Mouse (Mus musculus) CH12.LX (cell line): ENCODE measurements around the gene Ppox.

ENCODE experiments used
- EP300 ChIP-seq: IDR thresholded peaks from 2 replicates; pipeline ENCODE4 v1.6.1; 2011; ENCODE audit warnings: low read length, improper control_type of control experiment
- POLR2A ChIP-seq: IDR thresholded peaks from 2 replicates; pipeline ENCODE4 v1.6.1; 2011; ENCODE audit warnings: low read depth, mild to moderate bottlenecking, improper control_type of control experiment, low read length
- RCOR1 ChIP-seq: conservative IDR thresholded peaks from 2 replicates; pipeline ENCODE4 v1.6.1; 2012; ENCODE audit warnings: low read depth, mild to moderate bottlenecking, inconsistent platforms, low read length, improper control_type of control experiment

DNA sequence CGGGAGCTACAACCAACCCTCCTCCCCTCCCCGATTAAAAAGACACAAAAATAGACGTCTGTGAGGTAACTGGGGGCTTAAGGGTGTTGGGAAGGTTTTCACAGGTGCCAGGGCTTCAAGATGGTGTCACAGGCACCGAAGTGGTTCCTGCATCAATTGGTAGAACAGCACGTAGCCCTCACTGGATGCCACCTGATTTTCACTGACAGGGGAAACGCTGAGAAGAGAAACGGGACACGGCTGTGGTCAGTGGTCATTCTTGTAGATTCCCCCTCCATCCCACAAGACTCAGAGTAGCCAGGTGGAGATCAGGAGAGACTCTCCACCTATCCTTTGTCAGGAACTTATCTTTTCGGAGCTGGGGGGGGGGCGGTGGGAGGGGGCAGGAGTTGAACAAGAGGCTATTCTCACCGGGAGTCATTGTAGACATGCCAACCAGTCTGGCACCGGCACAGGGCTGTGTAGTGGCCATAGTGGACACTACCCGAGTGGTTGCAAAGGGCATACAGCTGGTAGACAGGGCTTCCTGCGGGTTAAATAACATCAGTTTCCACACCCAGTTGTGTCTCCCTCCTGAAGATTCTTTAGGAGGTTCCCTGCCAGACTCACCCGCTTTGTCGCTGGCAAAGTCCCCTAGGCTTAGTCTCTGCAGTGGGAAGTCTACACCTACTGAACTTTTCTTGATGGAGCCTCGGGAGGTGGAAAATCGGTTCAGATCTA lies 1.3 kb upstream of the Ppox start:
- TF ChIP-seq EP300 (no peak), POLR2A (no peak), RCOR1 (no peak)
